Mouse (Mus musculus): Measurements from ENCODE around the gene Cbx7. TPM values are rescaled to one million over a fixed set of nuclear protein-coding genes. Genes with fewer than 3 reads are reported as not detected.

Cbx7 gene
- 103 TPM for polyA plus RNA-seq (2017; shearing (Covaris generic))

DNA sequence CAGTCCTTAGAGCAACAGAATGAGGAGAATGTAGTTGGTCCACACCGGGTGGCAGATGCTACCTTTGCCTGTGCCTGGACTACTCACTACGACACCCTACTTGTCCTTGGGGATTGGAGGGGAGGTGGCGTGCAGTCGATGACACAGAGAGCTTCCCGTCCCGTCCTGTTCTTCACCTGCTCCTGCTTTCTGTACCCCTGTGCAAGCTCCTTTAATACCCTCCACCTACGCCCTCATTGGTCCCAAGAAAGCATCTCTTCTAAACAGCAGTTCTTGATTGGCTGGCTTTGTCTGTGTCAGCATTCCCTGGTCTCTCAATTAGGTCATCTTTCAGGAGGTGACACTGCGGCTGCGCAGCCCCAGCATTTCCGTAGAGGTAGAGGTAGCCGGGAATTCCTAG is at the start of gene Cbx7:
Gene Cbx7 (minus strand): TSS at position 180 of the 400 bp plus-strand sequence.

DNA sequence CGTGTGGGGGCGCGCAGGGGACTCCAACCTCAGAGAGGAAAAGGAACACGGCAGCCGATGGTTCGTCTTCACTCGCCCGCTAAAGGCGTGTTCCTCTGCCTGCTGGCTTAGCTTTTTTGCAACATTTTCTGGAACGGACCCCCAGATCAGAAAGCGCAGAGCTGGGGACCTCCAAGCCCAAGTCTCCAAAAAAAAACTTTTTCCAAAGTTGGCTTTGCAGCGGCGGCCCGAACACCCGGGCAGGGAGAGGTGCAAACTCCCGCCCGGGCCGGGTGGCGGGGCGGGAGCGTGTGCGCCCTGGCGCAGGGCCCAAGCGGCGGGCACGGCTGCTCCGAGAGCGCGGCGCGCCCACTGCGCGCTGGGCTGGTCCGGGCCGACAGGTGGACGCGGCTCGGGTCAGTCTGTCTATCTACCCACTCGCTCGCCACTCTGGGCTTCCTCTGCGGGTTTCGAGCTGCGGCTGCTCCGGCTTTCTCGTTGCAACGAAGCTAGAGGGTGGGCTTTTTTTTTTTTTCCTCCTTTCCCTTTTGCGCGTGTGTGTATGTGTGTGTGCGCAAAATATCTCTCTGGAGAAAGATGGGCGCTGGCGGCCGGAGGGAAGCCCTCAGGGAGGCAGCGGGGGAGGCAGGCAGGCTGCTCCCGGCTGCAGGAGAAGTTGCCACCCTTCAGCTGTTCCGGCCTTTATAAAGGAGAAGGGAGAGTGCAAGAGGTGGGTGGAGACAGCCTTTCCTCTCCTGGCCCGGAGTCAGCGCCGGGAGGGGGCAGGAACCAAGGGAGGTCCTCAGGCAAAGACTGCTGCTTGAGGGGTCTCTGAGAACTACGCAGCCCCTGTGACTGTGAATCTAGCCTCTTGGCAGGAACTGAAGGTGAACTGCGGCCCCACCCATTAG is 43.6 kb upstream of the Cbx7 start, which contains the start of gene Pdgfb:
Gene Pdgfb (minus strand): TSS at position 657 of the 890 bp plus-strand sequence.

DNA sequence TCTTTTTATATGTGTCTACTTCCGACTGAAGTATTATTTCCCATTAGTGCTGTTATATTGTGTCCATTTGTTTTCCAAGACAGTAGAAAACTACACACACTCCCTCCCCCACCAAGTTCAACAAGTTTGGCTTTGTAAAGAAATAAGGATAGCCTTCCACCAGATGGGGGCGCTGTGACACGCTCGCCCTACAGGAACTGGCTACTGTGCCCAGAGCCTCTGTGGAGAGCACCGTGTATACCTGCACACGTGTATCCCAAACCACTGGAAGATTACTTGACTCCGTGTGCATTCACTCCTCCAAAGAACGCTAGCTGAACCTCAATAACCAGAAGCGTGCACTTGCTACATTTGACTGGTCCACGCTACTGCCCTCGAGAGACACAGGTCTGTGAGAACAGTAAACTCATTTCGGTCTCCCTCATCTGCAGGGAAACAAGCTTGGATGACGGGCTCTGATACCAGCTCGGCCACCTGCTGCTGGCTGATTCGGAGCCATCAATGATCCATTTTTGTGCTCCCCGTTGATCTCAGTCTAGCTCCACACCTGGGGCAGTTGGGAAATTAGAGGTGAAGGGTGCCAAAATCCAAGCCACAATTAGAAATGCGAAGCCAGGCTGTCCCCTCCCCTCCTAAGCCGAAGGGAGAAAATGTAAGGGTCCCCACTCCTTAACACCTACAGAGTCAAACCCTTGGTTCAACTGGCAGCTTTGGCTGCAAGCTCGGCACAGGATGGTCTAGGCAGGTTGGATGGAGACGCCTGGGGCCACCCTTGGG is 79.3 kb downstream of the Cbx7 start, which contains the start of gene Apobec3:
Gene Apobec3 (plus strand): TSS at position 224 of the 777 bp plus-strand sequence.

Other genes starting within 250 kb of the Cbx7 start
- 11.0 TPM for gene Sun2, start 228.6 kb downstream of the Cbx7 start, polyA plus RNA-seq (2017; shearing (Covaris generic))
- 13.6 TPM for gene Dnal4, start 193.3 kb downstream of the Cbx7 start, polyA plus RNA-seq (2017; shearing (Covaris generic))
- 0.44 TPM for gene Nptxr, start 166.4 kb downstream of the Cbx7 start, polyA plus RNA-seq (2017; shearing (Covaris generic))
- not detected for gene Npcd, start 136.9 kb downstream of the Cbx7 start, polyA plus RNA-seq (2017; shearing (Covaris generic))
- 75.4 TPM for gene Cbx6, start 136.4 kb downstream of the Cbx7 start, polyA plus RNA-seq (2017; shearing (Covaris generic))
- gene Apobec3, start 79.5 kb downstream of the Cbx7 start, polyA plus RNA-seq (2017; shearing (Covaris generic)), result 519 TPM
- gene Pdgfb, start 43.9 kb upstream of the Cbx7 start, polyA plus RNA-seq (2017; shearing (Covaris generic)), result 1.5 TPM
- gene Syngr1, start 120.2 kb upstream of the Cbx7 start, polyA plus RNA-seq (2017; shearing (Covaris generic)), result 0.60 TPM
- 1,298 TPM for gene Rpl3, start 120.7 kb upstream of the Cbx7 start, polyA plus RNA-seq (2017; shearing (Covaris generic))
- gene Tab1, start 162.0 kb upstream of the Cbx7 start, polyA plus RNA-seq (2017; shearing (Covaris generic)), result 28.4 TPM
- not detected for gene Mgat3, start 202.6 kb upstream of the Cbx7 start, polyA plus RNA-seq (2017; shearing (Covaris generic))

Data from inflammation-experienced regulatory T-cells, adult 16 weeks (primary cell).